Comparison of ENCODE assay signal across 21 mouse cellular contexts in genomic region chr14:13567250-13567649, GRCm38 (mm10).
DNase-seq lines count a peak whose midpoint lies in the region; ATAC-seq and TF ChIP-seq lines count a peak whose summit lies in the region.
"Had no signal": no experiment of that assay in that cellular context is flagged by ENCODE, and none has a peak within 500 bp of the region (broad histone marks: within the 10 kb centered on the region; RNA-seq: fewer than 3 reads in every experiment).

No protein-coding gene starts in this region.

- in situ Hi-C loops in Patski (cut with MboI; ENCODE audit: low pct_unique_long_range_greater_than_20kb) = loop anchor here (25.0 kb wide), 1 partner anchor 545 kb away; the partner anchor contains the start of gene Psmd6

- TF ChIP-seq RAD21 in MEL (IDR thresholded peaks at IDR 0.05; ENCODE audit: low read depth, low read length) = no peak

- H3K4me3 ChIP-seq in embryonic facial prominence, embryonic 14.5 days (ENCODE audit: low read depth, low read length) = no peak overlapping the region
- no peak overlapping the region for H3K4me3 ChIP-seq in embryonic facial prominence, embryonic 10.5 days
- H3K4me3 ChIP-seq in MEL (ENCODE audit: control insufficient read depth in 1 of 2, insufficient read depth in 1 of 2, low read depth in 2 of 2, low read length in 2 of 2) = no peak overlapping the region
- no peak overlapping the region for H3K4me3 ChIP-seq in forebrain, embryonic 12.5 days (replicated peaks)
- H3K4me3 ChIP-seq: heart, embryonic 15.5 days had no signal

- POLR2A ChIA-PET in Patski (lab: Charles Lee) = no interaction called here

- no peaks in the 10 kb centered on the region for H3K27me3 ChIP-seq in embryonic facial prominence, embryonic 14.5 days (replicated peaks; ENCODE audit: control insufficient read depth, insufficient read depth, low read length)
- H3K27me3 ChIP-seq in embryonic facial prominence, embryonic 10.5 days (replicated peaks; ENCODE audit: low read depth, poor library complexity, severe bottlenecking) = no peaks in the 10 kb centered on the region
- H3K27me3 ChIP-seq in MEL (ENCODE audit: control insufficient read depth in 1 of 2, insufficient read depth in 2 of 2, low read length in 2 of 2) (no peaks in the 10 kb centered on the region), Patski (no peaks in the 10 kb centered on the region)
- H3K27me3 ChIP-seq in forebrain, embryonic 12.5 days = no peaks in the 10 kb centered on the region
- H3K27me3 ChIP-seq: heart, embryonic 15.5 days had no signal

- TF ChIP-seq CTCF in MEL (IDR thresholded peaks at IDR 0.05 in 2 of 3, conservative IDR thresholded peaks at IDR 0.05 in 1 of 3; ENCODE audit: control insufficient read depth in 1 of 3, insufficient read depth in 1 of 3, low read depth in 2 of 3, low read length in 3 of 3, poor library complexity in 1 of 3, severe bottlenecking in 1 of 3) = no peak
- no peak for TF ChIP-seq CTCF in Patski (IDR thresholded peaks at IDR 0.05)

- no peak for TF ChIP-seq EP300 in MEL (IDR thresholded peaks at IDR 0.05; ENCODE audit: low read depth in 1 of 2, low read length in 2 of 2)

- peak; percentile 4 for DNase-seq in embryonic facial prominence, embryonic 14.5 days (ENCODE audit: low spot score)
- no peak for DNase-seq in embryonic facial prominence, embryonic 10.5 days (ENCODE audit: low spot score)
- DNase-seq in 3T3-L1 (ENCODE audit: low read depth, low spot score) (peak; percentile 11), MEL (ENCODE audit: low read depth, low spot score) (peak; percentile 21), Patski (ENCODE audit: low read depth, low spot score) (peak; percentile 35)
- DNase-seq in ovary, adult 18-20 months (ENCODE audit: low spot score) = no peak
- DNase-seq: adrenal gland, postnatal 14 days; B cell, adult 2 months; cerebellum, adult 8-10 months; gastrocnemius, postnatal 10 days; heart, adult 18-20 months; heart, postnatal 14 days; kidney, adult 8-10 months had no signal

- TF ChIP-seq POLR2A in MEL (IDR thresholded peaks at IDR 0.05; ENCODE audit: control insufficient read depth in 1 of 2, insufficient read depth in 1 of 2, low read depth in 1 of 2, low read length in 2 of 2, poor library complexity in 1 of 2) = no peak

- H3K9me3 ChIP-seq in embryonic facial prominence, embryonic 14.5 days (ENCODE audit: control insufficient read depth, low read length) = no peaks in the 10 kb centered on the region
- no peaks in the 10 kb centered on the region for H3K9me3 ChIP-seq in embryonic facial prominence, embryonic 10.5 days
- no peaks in the 10 kb centered on the region for H3K9me3 ChIP-seq in MEL (replicated peaks; ENCODE audit: insufficient read depth, low read length)
- no peaks in the 10 kb centered on the region for H3K9me3 ChIP-seq in forebrain, embryonic 12.5 days
- H3K9me3 ChIP-seq: G1E; heart, embryonic 15.5 days had no signal

- H3K9ac ChIP-seq in embryonic facial prominence, embryonic 14.5 days (ENCODE audit: low read depth, low read length) = no peak overlapping the region
- no peak overlapping the region for H3K9ac ChIP-seq in MEL (ENCODE audit: control insufficient read depth, low read depth, low read length, poor library complexity, severe bottlenecking)
- H3K9ac ChIP-seq in forebrain, embryonic 12.5 days = no peak overlapping the region
- H3K9ac ChIP-seq: heart, embryonic 15.5 days; hindbrain, embryonic 14.5 days had no signal

- H3K4me2 ChIP-seq in embryonic facial prominence, embryonic 14.5 days (ENCODE audit: low read depth, low read length) = no peak overlapping the region
- no peak overlapping the region for H3K4me2 ChIP-seq in forebrain, embryonic 12.5 days
- H3K4me2 ChIP-seq: heart, embryonic 11.5 days; heart, embryonic 15.5 days; hindbrain, embryonic 14.5 days had no signal

- no peaks in the 10 kb centered on the region for H3K79me2 ChIP-seq in MEL (ENCODE audit: control insufficient read depth, insufficient read depth, low read length, poor library complexity)

- H3K4me1 ChIP-seq in embryonic facial prominence, embryonic 14.5 days (ENCODE audit: control insufficient read depth, insufficient read depth, low read length) = no peaks in the 10 kb centered on the region
- no peaks in the 10 kb centered on the region for H3K4me1 ChIP-seq in embryonic facial prominence, embryonic 10.5 days
- no peaks in the 10 kb centered on the region for H3K4me1 ChIP-seq in MEL (ENCODE audit: control insufficient read depth in 1 of 2, insufficient read depth in 2 of 2, low read length in 2 of 2)
- no peaks in the 10 kb centered on the region for H3K4me1 ChIP-seq in forebrain, embryonic 12.5 days
- H3K4me1 ChIP-seq: heart, embryonic 15.5 days had no signal

- 71% methylated on average over 1 of the region's 1 CpGs for WGBS in embryonic facial prominence, embryonic 14.5 days
- WGBS in embryonic facial prominence, embryonic 10.5 days = 95% methylated on average over 1 of the region's 1 CpGs
- 91% methylated on average over 1 of the region's 1 CpGs for WGBS in forebrain, embryonic 12.5 days

- ATAC-seq in embryonic facial prominence, embryonic 14.5 days (ENCODE audit: low read depth) = no peak
- peak; percentile 51 for ATAC-seq in Patski
- ATAC-seq in forebrain, embryonic 12.5 days (ENCODE audit: low FRiP score) = no peak
- ATAC-seq: CD4-positive, CD25-positive, alpha-beta regulatory T cell, adult 4 months; forebrain, embryonic 16.5 days; intestine, embryonic 16.5 days had no signal

- H3K27ac ChIP-seq in embryonic facial prominence, embryonic 14.5 days (replicated peaks; ENCODE audit: low read depth, low read length) = no peak overlapping the region
- no peak overlapping the region for H3K27ac ChIP-seq in embryonic facial prominence, embryonic 10.5 days (replicated peaks)
- H3K27ac ChIP-seq in MEL (ENCODE audit: control insufficient read depth, low read depth, low read length) = no peak overlapping the region
- no peak overlapping the region for H3K27ac ChIP-seq in forebrain, embryonic 12.5 days
- H3K27ac ChIP-seq: heart, embryonic 15.5 days; hindbrain, embryonic 14.5 days had no signal

- no peaks in the 10 kb centered on the region for H3K36me3 ChIP-seq in embryonic facial prominence, embryonic 14.5 days (ENCODE audit: control insufficient read depth, insufficient read depth, low read length)
- no peaks in the 10 kb centered on the region for H3K36me3 ChIP-seq in embryonic facial prominence, embryonic 10.5 days (replicated peaks)
- H3K36me3 ChIP-seq in MEL (ENCODE audit: control insufficient read depth in 1 of 2, insufficient read depth in 2 of 2, low read length in 2 of 2) = no peaks in the 10 kb centered on the region
- no peaks in the 10 kb centered on the region for H3K36me3 ChIP-seq in forebrain, embryonic 12.5 days (replicated peaks)
- H3K36me3 ChIP-seq: G1E; heart, embryonic 15.5 days had no signal

- CTCF ChIA-PET in Patski (lab: Charles Lee) = no interaction called here

TF ChIP-seq in MEL, 35 proteins besides CTCF, POLR2A, EP300 and RAD21:
- TF ChIP-seq TBP (IDR thresholded peaks at IDR 0.05; ENCODE audit: low read depth, low read length) (no peak), ETS1 (IDR thresholded peaks at IDR 0.05; ENCODE audit: low read depth, low read length) (0 out of 2 replicates have a peak, but pooled peaks have one; percentile 33)

Comparison
In these comparisons a context has a peak if more than half of its experiments do, and no peak if none do; other contexts are left out.
1. DNase-seq: peak in embryonic facial prominence, embryonic 14.5 days (single experiment), 3T3-L1 (single experiment), MEL (single experiment) and Patski (single experiment); none in embryonic facial prominence, embryonic 10.5 days (single experiment) and ovary, adult 18-20 months (single experiment).